Mouse (Mus musculus) lung, adult 2 months (tissue): ENCODE results near the gene Vps13c.

Source experiments
- CTCF ChIP-seq: fragments of 200-500 bp; IDR thresholded peaks from 2 replicates; pipeline ENCODE4 v1.5.1; 2011; ENCODE audit warnings: mild to moderate bottlenecking, low read length, control low read depth; ENCODE audit not compliant: insufficient read depth
- POLR2A ChIP-seq: fragments of 200-500 bp; IDR thresholded peaks from 2 replicates; pipeline ENCODE4 v1.6.1; 2011; ENCODE audit warnings: low read depth, mild to moderate bottlenecking, control low read depth, low read length, borderline replicate concordance; ENCODE audit errors: extremely low read depth

DNA sequence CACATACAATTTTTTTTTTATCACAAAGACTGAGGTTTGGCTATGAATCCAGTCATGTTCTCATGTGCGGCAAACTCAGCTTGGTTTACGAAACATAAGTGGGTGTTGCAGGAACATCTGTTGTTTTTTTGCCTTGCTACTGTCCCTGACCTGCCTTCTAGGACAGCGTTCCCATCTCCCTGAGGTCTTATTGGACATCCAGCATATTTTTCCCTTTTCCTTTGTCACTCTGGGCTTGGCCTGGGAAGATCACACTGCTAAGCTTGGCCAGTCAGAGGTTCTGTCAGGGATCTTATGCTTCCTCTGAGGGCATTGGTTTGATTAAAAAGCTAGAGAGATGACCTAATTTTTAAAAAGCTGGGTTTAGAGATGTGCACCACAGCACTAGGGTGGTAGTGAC is 29.1 kb upstream of the Vps13c start:
- TF ChIP-seq POLR2A, result no peak
- TF ChIP-seq CTCF, result no peak
